Mouse (Mus musculus): ENCODE data around the gene Uba1. TPM values are rescaled to one million over a fixed set of nuclear protein-coding genes. Genes with fewer than 3 reads are reported as not detected.

The Uba1 gene
- polyA plus RNA-seq, 1 experiment from 2014 or later = 190 TPM

Other genes starting within 250 kb of the Uba1 start
- 4.7 and 5.3 TPM in 2 replicates for gene Jade3, start 232.6 kb upstream of the Uba1 start, polyA plus RNA-seq (2015; fragmentation: Nextera tagmentation; extraction: Ambion mirVana)
- 0.31 and 0.68 TPM in 2 replicates for gene Rgn, start 108.5 kb upstream of the Uba1 start, polyA plus RNA-seq (2015; fragmentation: Nextera tagmentation; extraction: Ambion mirVana)
- gene Rbm10, start 40.8 kb upstream of the Uba1 start, polyA plus RNA-seq (2015; fragmentation: Nextera tagmentation; extraction: Ambion mirVana) = 55.6 and 58.7 TPM in 2 replicates
- gene Ndufb11, start 40.7 kb upstream of the Uba1 start, polyA plus RNA-seq (2015; fragmentation: Nextera tagmentation; extraction: Ambion mirVana) = 209 and 225 TPM in 2 replicates
- gene Cdk16, start 29.6 kb downstream of the Uba1 start, polyA plus RNA-seq (2015; fragmentation: Nextera tagmentation; extraction: Ambion mirVana) = 115 and 119 TPM in 2 replicates
- gene Usp11, start 45.6 kb downstream of the Uba1 start, polyA plus RNA-seq (2015; fragmentation: Nextera tagmentation; extraction: Ambion mirVana) = 45.3 and 45.6 TPM in 2 replicates
- 107 and 111 TPM in 2 replicates for gene Araf, start 139.5 kb downstream of the Uba1 start, polyA plus RNA-seq (2015; fragmentation: Nextera tagmentation; extraction: Ambion mirVana)
- gene Timp1, start 211.8 kb downstream of the Uba1 start, polyA plus RNA-seq (2015; fragmentation: Nextera tagmentation; extraction: Ambion mirVana) = 36.0 and 41.1 TPM in 2 replicates

Measured in limb, embryonic 15.5 days (tissue).